Mouse (Mus musculus) olfactory bulb, adult 2 months (tissue): ENCODE results near the gene Dennd6b.

Experiments
- CTCF ChIP-seq: fragments of 200-500 bp; IDR thresholded peaks from 2 replicates; pipeline ENCODE4 v1.5.1; 2012; ENCODE audit warnings: low read depth, mild to moderate bottlenecking, low read length, moderate library complexity; ENCODE audit not compliant: insufficient read depth
- POLR2A ChIP-seq: fragments of 200-500 bp; IDR thresholded peaks from 2 replicates; pipeline ENCODE4 v1.6.1; 2012; ENCODE audit warnings: mild to moderate bottlenecking, low read depth, low read length, moderate library complexity; ENCODE audit not compliant: insufficient read depth

- TF ChIP-seq POLR2A = no peak
- no peak for TF ChIP-seq CTCF
Measured at GRCm38 (mm10) chr15:89178260-89178860, 17.9 kb downstream of the Dennd6b start.
